Mouse (Mus musculus) midbrain, embryonic 13.5 days (tissue): ENCODE measurements around the gene Ints7. TPM values are rescaled to one million over a fixed set of nuclear protein-coding genes. Genes with fewer than 3 reads are reported as not detected.

Experiments
- ATAC-seq: fragments of 200-750 bp; cut with Nextera tagmentation; 2 replicates; pipeline ENCODE4 v1.8.0; 2017; ENCODE audit warnings: mild to moderate bottlenecking, moderate TSS enrichment, moderate library complexity
- H3K27ac ChIP-seq: fragments of 300-500 bp; sonication (generic); 2 replicates; pipeline ENCODE4 v1.5.1; 2015; ENCODE audit warnings: inconsistent platforms, mild to moderate bottlenecking, moderate library complexity
- H3K27me3 ChIP-seq: fragments of 300-500 bp; sonication (generic); 2 replicates; pipeline ENCODE4 v1.6.1; 2015; ENCODE audit warnings: mild to moderate bottlenecking, inconsistent platforms
- H3K36me3 ChIP-seq: fragments of 300-500 bp; sonication (generic); 2 replicates; pipeline ENCODE4 v1.6.1; 2015; ENCODE audit warnings: mild to moderate bottlenecking, inconsistent platforms
- H3K4me1 ChIP-seq: fragments of 300-500 bp; sonication (generic); replicated peaks from 2 replicates; pipeline ENCODE4 v1.6.1; 2015; ENCODE audit warnings: inconsistent platforms
- H3K4me2 ChIP-seq: fragments of 300-500 bp; sonication (generic); replicated peaks from 2 replicates; pipeline ENCODE4 v1.6.1; 2015; ENCODE audit warnings: moderate library complexity, mild to moderate bottlenecking, inconsistent platforms
- H3K4me3 ChIP-seq: fragments of 300-500 bp; sonication (generic); replicated peaks from 2 replicates; pipeline ENCODE4 v1.5.1; 2015; ENCODE audit warnings: mild to moderate bottlenecking, inconsistent platforms
- H3K9ac ChIP-seq: fragments of 300-500 bp; sonication (generic); replicated peaks from 2 replicates; pipeline ENCODE4 v1.6.1; 2015; ENCODE audit warnings: mild to moderate bottlenecking, inconsistent platforms
- H3K9me3 ChIP-seq: fragments of 300-500 bp; sonication (generic); 2 replicates; pipeline ENCODE4 v1.6.1; 2016; ENCODE audit warnings: mild to moderate bottlenecking, inconsistent platforms
- WGBS: fragments of 180-500 bp; shearing (Covaris S2); methylation state at CpG from one replicate; pipeline ENCODE4 v1.1.7; 2015; 5-methylcytosine and 5-hydroxymethylcytosine counted together
- polyA plus RNA-seq: library from polyadenylated mRNA; unstranded; fragments of >200 nt; fragmentation: Nextera tagmentation; extraction: Ambion mirVana; gene quantifications from 2 replicates; pipeline ENCODE4 v1.2.1, GENCODE M21; 2015

Ints7 gene
- polyA plus RNA-seq, 1 experiment from 2014 or later: 47.2 TPM

- Histone ChIP-seq H3K9me3 (no peaks in the 10 kb centered on the region), H3K4me1 (no peaks in the 10 kb centered on the region), H3K9ac (no peak overlapping the region), H3K36me3 (peaks cover 67% of the 10 kb centered on the region), H3K27ac (no peak overlapping the region), H3K27me3 (no peaks in the 10 kb centered on the region), H3K4me3 (no peak overlapping the region), H3K4me2 (no peak overlapping the region)
- ATAC-seq: no peak
- WGBS: 97% methylated on average over 3 of the region's 3 CpGs
These were observed 11.6 kb downstream of the Ints7 start for GRCm38 (mm10) chr1:191587062-191587461.

DNA sequence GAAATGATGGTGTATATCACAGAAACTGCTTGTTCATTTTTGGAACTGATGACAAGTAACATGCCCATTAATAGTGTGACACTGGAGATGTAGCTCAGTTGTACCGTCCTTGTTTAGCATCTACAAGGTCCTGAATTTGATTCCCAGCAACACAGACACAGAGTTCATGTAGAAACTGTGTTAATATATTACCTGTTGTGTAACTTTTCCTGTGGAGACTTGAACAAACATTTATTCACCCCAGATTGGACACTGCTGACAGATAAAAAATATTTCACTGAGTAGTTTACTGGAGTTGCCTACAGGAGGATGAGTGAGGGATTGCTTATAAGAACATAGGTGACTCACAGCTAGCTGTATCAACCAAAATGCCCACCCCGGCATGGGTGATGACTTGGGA lies 13.3 kb downstream of the Ints7 start:
- Histone ChIP-seq H3K9ac (no peak overlapping the region), H3K4me2 (no peak overlapping the region), H3K27me3 (no peaks in the 10 kb centered on the region), H3K9me3 (no peaks in the 10 kb centered on the region), H3K27ac (no peak overlapping the region), H3K4me1 (no peaks in the 10 kb centered on the region), H3K36me3 (peaks cover 61% of the 10 kb centered on the region), H3K4me3 (no peak overlapping the region)
- ATAC-seq: no peak
- WGBS: 100% methylated on average over 2 of the region's 2 CpGs

DNA sequence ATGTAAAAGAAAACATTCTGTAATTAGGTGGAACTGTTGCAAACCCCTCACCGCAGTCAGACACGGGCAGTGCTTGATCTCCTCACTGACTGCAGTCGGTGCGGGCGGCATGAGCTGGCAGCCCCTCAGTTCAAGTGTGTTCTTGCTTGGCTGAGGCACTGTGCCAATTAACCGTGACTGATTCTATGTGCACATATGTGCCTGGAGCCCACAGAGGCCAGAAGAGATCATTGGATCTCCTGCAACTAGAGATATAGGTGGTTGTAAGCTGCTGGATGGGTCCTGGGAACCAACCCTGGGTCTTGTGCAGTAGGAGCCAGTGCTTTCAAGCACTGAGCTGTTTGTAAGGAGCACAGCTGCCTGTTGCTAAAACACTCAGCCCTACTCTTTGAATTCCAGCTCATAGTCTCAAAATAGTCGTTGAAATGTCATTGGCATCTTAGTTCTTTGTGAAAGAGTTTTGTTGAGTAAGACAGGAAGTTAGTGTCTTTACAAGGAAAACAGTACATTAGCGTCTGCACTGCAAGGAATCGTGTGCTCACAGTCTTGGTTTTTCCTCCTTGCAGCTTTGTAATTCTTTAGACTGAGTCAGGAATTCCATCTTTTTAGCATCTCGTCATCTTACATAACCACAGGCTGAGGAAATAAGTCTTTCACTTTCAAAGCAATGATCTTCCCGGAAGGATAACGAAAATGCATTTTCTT lies 16.7 kb downstream of the Ints7 start:
- no peaks in the 10 kb centered on the region for H3K9me3 ChIP-seq
- no peak overlapping the region for H3K4me2 ChIP-seq
- ATAC-seq: no peak
- H3K36me3 ChIP-seq: peaks cover 58% of the 10 kb centered on the region
- no peaks in the 10 kb centered on the region for H3K27me3 ChIP-seq
- H3K27ac ChIP-seq: no peak overlapping the region
- 93% methylated on average over 12 of the region's 12 CpGs for whole genome bisulfite sequencing
- H3K4me3 ChIP-seq: no peak overlapping the region
- no peaks in the 10 kb centered on the region for H3K4me1 ChIP-seq
- H3K9ac ChIP-seq: no peak overlapping the region

DNA sequence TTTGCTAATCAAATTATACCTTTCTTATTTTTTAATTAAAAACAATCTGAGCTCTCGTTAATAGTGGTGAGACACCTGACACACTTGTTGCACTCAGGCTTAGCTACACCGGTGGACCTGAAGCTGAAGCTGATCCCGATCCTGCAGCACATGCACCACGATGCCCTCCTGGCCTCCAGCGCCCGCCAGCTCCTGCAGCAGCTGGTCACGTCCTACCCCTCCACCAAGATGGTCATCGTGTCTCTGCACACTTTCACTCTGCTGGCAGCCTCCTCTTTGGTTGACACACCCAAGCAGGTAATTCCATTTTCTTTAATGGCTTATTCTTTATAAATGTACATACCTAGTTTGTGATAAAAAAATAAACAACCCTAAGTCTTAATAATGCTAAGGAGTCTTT lies 20.6 kb downstream of the Ints7 start:
- H3K9ac ChIP-seq: no peak overlapping the region
- no peak overlapping the region for H3K27ac ChIP-seq
- ATAC-seq: no peak
- no peak overlapping the region for H3K4me3 ChIP-seq
- no peaks in the 10 kb centered on the region for H3K27me3 ChIP-seq
- H3K9me3 ChIP-seq: no peaks in the 10 kb centered on the region
- 94% methylated on average over 8 of the region's 8 CpGs for WGBS
- H3K4me2 ChIP-seq: no peak overlapping the region
- H3K4me1 ChIP-seq: no peaks in the 10 kb centered on the region
- peaks cover 58% of the 10 kb centered on the region for H3K36me3 ChIP-seq

- H3K27me3 ChIP-seq: no peaks in the 10 kb centered on the region
- H3K27ac ChIP-seq: no peak overlapping the region
- 89% methylated on average over 5 of the region's 5 CpGs for WGBS
- no peaks in the 10 kb centered on the region for H3K9me3 ChIP-seq
- H3K9ac ChIP-seq: no peak overlapping the region
- H3K4me3 ChIP-seq: no peak overlapping the region
- no peak overlapping the region for H3K4me2 ChIP-seq
- no peaks in the 10 kb centered on the region for H3K4me1 ChIP-seq
- ATAC-seq: no peak
- peaks cover 57% of the 10 kb centered on the region for H3K36me3 ChIP-seq
These were observed 23.8 kb downstream of the Ints7 start for GRCm38 (mm10) chr1:191599210-191599609.

DNA sequence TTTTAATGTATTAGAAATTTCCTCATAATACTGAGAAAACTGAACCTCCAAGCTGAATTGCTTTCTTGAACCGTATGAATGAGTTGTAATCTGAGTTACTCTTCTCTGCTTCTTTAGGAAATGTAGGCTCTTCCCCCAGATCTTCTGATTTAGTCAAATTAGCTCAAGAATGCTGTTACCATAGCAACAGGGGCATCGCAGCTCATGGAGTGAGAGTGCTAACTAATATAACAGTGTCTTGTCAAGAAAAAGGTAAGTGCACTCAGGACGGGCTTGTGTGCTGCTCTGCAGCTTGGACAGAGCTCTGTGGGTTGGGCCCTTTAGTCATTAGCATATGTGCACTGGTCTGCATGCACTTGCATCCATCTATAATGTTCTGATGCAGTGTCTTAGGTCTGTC lies 29.3 kb downstream of the Ints7 start:
- H3K9me3 ChIP-seq: no peaks in the 10 kb centered on the region
- H3K27ac ChIP-seq: no peak overlapping the region
- ATAC-seq: no peak
- no peak overlapping the region for H3K9ac ChIP-seq
- no peak overlapping the region for H3K4me2 ChIP-seq
- no peaks in the 10 kb centered on the region for H3K27me3 ChIP-seq
- H3K36me3 ChIP-seq: peaks cover 70% of the 10 kb centered on the region
- WGBS: 80% methylated on average over 3 of the region's 3 CpGs
- H3K4me3 ChIP-seq: no peak overlapping the region
- H3K4me1 ChIP-seq: no peaks in the 10 kb centered on the region

DNA sequence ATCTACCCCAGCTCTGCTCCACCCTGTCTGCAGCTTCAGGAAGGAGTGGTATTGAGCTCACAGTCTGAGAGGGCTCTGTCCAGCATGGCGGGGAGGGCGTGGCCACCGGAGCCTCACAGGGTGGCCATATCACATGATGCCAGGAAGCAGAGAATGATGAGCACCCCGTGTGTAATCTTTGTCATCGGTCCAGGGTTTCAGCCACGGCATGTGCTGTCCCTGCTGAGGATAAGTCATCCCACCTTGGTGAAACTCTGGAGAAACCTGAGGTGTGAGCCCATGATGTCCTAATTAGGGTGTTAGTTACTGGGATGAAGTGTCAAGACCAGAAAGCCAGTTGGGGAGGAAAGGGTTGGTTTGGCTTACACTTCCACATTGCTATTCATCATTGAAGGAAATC lies 33.6 kb downstream of the Ints7 start:
- Histone ChIP-seq H3K4me2 (no peak overlapping the region), H3K27ac (no peak overlapping the region), H3K9ac (no peak overlapping the region), H3K4me3 (no peak overlapping the region), H3K4me1 (no peaks in the 10 kb centered on the region), H3K36me3 (peaks cover 87% of the 10 kb centered on the region), H3K9me3 (no peaks in the 10 kb centered on the region), H3K27me3 (no peaks in the 10 kb centered on the region)
- no peak for ATAC-seq
- WGBS: 93% methylated on average over 6 of the region's 6 CpGs

DNA sequence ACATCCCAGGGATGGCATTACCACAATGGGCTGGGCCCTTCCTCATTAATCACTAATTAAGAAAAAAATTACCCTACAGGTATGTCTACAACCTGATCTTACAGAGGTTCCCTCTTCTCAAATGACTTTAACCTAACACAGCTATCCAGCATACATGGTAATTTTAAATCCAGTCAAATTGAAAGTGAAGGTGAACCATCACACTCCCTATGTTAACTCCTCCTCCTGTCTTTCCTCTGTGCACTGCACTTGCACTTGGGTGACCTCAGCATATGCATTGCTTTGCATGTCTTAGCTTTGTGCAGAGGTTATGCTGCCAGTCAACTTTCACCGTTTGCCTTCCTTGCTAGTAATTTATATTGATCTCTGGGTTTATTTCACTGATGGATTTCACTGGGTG lies 34.1 kb downstream of the Ints7 start:
- no peak overlapping the region for H3K4me2 ChIP-seq
- no peak overlapping the region for H3K4me3 ChIP-seq
- ATAC-seq: no peak
- no peaks in the 10 kb centered on the region for H3K4me1 ChIP-seq
- H3K27me3 ChIP-seq: no peaks in the 10 kb centered on the region
- no peak overlapping the region for H3K27ac ChIP-seq
- H3K36me3 ChIP-seq: peaks cover 92% of the 10 kb centered on the region
- no peak overlapping the region for H3K9ac ChIP-seq
- no peaks in the 10 kb centered on the region for H3K9me3 ChIP-seq
- WGBS: 93% methylated on average over 1 of the region's 1 CpGs

DNA sequence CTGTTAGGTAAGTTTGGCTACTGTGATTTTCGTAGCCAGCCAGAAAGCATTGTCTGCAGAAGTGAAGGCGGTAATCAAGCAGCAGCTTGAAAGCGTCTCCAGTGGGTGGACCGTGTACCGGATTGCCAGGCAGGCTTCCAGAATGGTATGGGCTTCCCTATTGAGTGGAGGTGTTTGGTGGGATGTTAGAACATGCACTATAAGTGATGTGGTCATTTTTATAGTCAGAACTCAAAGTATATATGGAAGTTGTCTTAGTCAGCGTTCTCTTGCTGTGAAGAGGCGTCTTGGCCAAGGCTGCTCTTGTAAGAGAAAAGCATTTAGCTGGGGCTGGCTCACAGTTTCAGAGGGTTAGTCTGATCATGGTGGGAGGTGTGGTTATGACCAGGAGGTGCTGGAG lies 34.9 kb downstream of the Ints7 start:
- Histone ChIP-seq H3K36me3 (peaks cover 92% of the 10 kb centered on the region), H3K4me2 (no peak overlapping the region), H3K9me3 (no peaks in the 10 kb centered on the region), H3K27me3 (no peaks in the 10 kb centered on the region), H3K4me1 (no peaks in the 10 kb centered on the region), H3K27ac (no peak overlapping the region), H3K9ac (no peak overlapping the region), H3K4me3 (no peak overlapping the region)
- 94% methylated on average over 7 of the region's 7 CpGs for WGBS
- no peak for ATAC-seq

- WGBS: 87% methylated on average over 9 of the region's 9 CpGs
- no peak for ATAC-seq
- no peak overlapping the region for H3K4me3 ChIP-seq
These were observed 36.2 kb downstream of the Ints7 start for GRCm38 (mm10) chr1:191611686-191612085.

GRCm38 (mm10) chr1:191612877-191613276 lies 37.4 kb downstream of the Ints7 start:
- H3K9ac ChIP-seq: no peak overlapping the region
- 86% methylated on average over 16 of the region's 16 CpGs for WGBS
- no peaks in the 10 kb centered on the region for H3K9me3 ChIP-seq
- H3K4me2 ChIP-seq: no peak overlapping the region
- no peak overlapping the region for H3K4me3 ChIP-seq
- no peaks in the 10 kb centered on the region for H3K4me1 ChIP-seq
- H3K27me3 ChIP-seq: no peaks in the 10 kb centered on the region
- peaks cover 93% of the 10 kb centered on the region for H3K36me3 ChIP-seq
- H3K27ac ChIP-seq: no peak overlapping the region
- no peak for ATAC-seq

More at GRCm38 (mm10) chr1:191611686-191612085, 36.2 kb downstream of the Ints7 start:
- no peak overlapping the region for H3K4me2 ChIP-seq
- H3K27ac ChIP-seq: no peak overlapping the region
- H3K36me3 ChIP-seq: peaks cover 93% of the 10 kb centered on the region
- no peaks in the 10 kb centered on the region for H3K9me3 ChIP-seq
- H3K4me1 ChIP-seq: no peaks in the 10 kb centered on the region
- no peak overlapping the region for H3K9ac ChIP-seq
- H3K27me3 ChIP-seq: no peaks in the 10 kb centered on the region

DNA sequence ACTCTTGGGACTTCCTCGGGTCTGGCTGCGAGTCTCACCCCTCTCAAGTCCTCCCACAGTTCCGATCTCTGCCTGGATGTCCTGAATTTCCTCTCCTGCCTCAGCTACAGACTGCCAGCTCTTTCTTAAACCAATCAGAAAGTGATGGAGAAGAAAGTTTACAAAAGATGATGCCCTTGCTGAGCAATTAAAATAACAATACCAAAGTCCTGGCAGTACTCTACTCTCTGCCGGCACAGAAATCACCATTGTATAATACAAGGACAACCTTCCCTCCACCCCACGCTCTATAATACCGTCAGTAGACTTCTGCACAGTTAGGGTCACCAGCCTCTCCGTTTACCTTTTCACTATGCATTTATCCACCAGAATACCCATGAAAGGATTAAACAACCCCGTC lies 40.8 kb downstream of the Ints7 start:
- no peak overlapping the region for H3K27ac ChIP-seq
- H3K4me2 ChIP-seq: no peak overlapping the region
- no peak overlapping the region for H3K9ac ChIP-seq
- H3K27me3 ChIP-seq: no peaks in the 10 kb centered on the region
- H3K36me3 ChIP-seq: peaks cover 96% of the 10 kb centered on the region
- H3K9me3 ChIP-seq: no peaks in the 10 kb centered on the region
- ATAC-seq: no peak
- H3K4me1 ChIP-seq: no peaks in the 10 kb centered on the region
- H3K4me3 ChIP-seq: no peak overlapping the region
- 69% methylated on average over 8 of the region's 8 CpGs for WGBS

DNA sequence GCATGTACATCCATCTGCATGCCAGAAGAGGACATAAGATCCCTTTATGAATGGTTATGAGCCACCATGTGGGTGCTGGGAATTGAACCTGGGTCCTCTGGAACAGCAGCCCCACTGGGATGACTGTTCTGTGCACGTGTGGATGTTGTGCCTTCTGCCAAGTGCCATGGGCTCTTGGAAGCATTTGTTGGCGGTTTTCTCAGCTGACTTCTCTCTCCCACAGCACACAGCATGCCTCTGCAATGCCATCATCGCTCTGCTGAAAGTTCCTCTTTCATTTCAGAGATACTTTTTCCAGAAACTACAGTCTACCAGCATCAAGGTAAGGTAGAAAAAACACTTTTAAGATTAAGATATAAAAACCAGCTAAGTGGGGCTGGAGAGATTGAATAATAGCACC lies 42.2 kb downstream of the Ints7 start:
- Histone ChIP-seq H3K4me2 (no peak overlapping the region), H3K9ac (no peak overlapping the region), H3K27me3 (no peaks in the 10 kb centered on the region), H3K9me3 (no peaks in the 10 kb centered on the region), H3K36me3 (peaks cover 99% of the 10 kb centered on the region), H3K4me3 (no peak overlapping the region), H3K4me1 (no peaks in the 10 kb centered on the region), H3K27ac (no peak overlapping the region)
- ATAC-seq: no peak
- 91% methylated on average over 3 of the region's 3 CpGs for WGBS
